Comparison of ENCODE assay signal across 7 mouse cellular contexts in genomic region chr11:3864343-3864742, GRCm38 (mm10). TPM values are rescaled to one million over a fixed set of nuclear protein-coding genes. Genes with fewer than 3 reads are reported as not detected.
DNase-seq lines count a peak whose midpoint lies in the region; ATAC-seq and TF ChIP-seq lines count a peak whose summit lies in the region.

No protein-coding gene starts in this region.

- DNase-seq in MEL (ENCODE audit: low read depth, low spot score) (no peak), adipocyte (ENCODE audit: low spot score) (no peak)
- DNase-seq in midbrain, embryonic 10.5 days (ENCODE audit: low spot score): peak; percentile 19
- DNase-seq in lung, adult 2 months: no peak

- TF ChIP-seq RAD21 in MEL (IDR thresholded peaks at IDR 0.05; ENCODE audit: low read depth, low read length): no peak

- peaks cover 7 to 13% of the 10 kb centered on the region in 2 experiments for H3K27me3 ChIP-seq in MEL (ENCODE audit: control insufficient read depth in 1 of 2, insufficient read depth in 2 of 2, low read length in 2 of 2)
- H3K27me3 ChIP-seq in hindbrain, embryonic 15.5 days: peaks cover 10% of the 10 kb centered on the region; the same call in 1 of the 2 replicates
- peaks cover 52% of the 10 kb centered on the region for H3K27me3 ChIP-seq in midbrain, embryonic 10.5 days (ENCODE audit: low read depth, poor library complexity, severe bottlenecking)

- H3K9ac ChIP-seq in MEL (ENCODE audit: control insufficient read depth, low read depth, low read length, poor library complexity, severe bottlenecking): no peak overlapping the region; the same call in 1 of the 2 replicates
- 0 out of 2 replicates have a peak overlapping the region, but pooled peaks have one; percentile 52 for H3K9ac ChIP-seq in hindbrain, embryonic 15.5 days

- TF ChIP-seq EP300 in MEL (IDR thresholded peaks at IDR 0.05; ENCODE audit: low read depth in 1 of 2, low read length in 2 of 2): no peak

- H3K9me3 ChIP-seq in MEL (replicated peaks; ENCODE audit: insufficient read depth, low read length): no peaks in the 10 kb centered on the region
- H3K9me3 ChIP-seq in hindbrain, embryonic 15.5 days: no peaks in the 10 kb centered on the region
- no peaks in the 10 kb centered on the region for H3K9me3 ChIP-seq in midbrain, embryonic 10.5 days (replicated peaks)

- TF ChIP-seq POLR2A in MEL (IDR thresholded peaks at IDR 0.05; ENCODE audit: control insufficient read depth in 1 of 2, insufficient read depth in 1 of 2, low read depth in 1 of 2, low read length in 2 of 2, poor library complexity in 1 of 2): no peak
- no peak for TF ChIP-seq POLR2A in lung, adult 2 months (IDR thresholded peaks at IDR 0.05; ENCODE audit: borderline replicate concordance, extremely low read depth, low read depth, low read length)

- peak overlapping the region; percentile 63 to 78 for H3K4me3 ChIP-seq in MEL (ENCODE audit: control insufficient read depth in 1 of 2, insufficient read depth in 1 of 2, low read depth in 2 of 2, low read length in 2 of 2)
- H3K4me3 ChIP-seq in brown adipose tissue, adult 24 weeks (ENCODE audit: insufficient read depth, low read depth, low read length): peak overlapping the region; percentile 56
- H3K4me3 ChIP-seq in hindbrain, embryonic 15.5 days: peak overlapping the region; percentile 52
- H3K4me3 ChIP-seq in midbrain, embryonic 10.5 days: peak overlapping the region; percentile 64
- no peak overlapping the region for H3K4me3 ChIP-seq in lung, adult 2 months (replicated peaks; ENCODE audit: extremely low read depth, low read depth, low read length)

- no peak overlapping the region for H3K27ac ChIP-seq in MEL (ENCODE audit: control insufficient read depth, low read depth, low read length)
- H3K27ac ChIP-seq in brown adipose tissue, adult 24 weeks (replicated peaks; ENCODE audit: low read depth, low read length): no peak overlapping the region
- peak overlapping the region; percentile 54; the same call in 1 of the 2 replicates for H3K27ac ChIP-seq in hindbrain, embryonic 15.5 days (replicated peaks)
- H3K27ac ChIP-seq in midbrain, embryonic 10.5 days (replicated peaks): 0 out of 2 replicates have a peak overlapping the region, but pooled peaks have one; percentile 79

- no peaks in the 10 kb centered on the region for H3K79me2 ChIP-seq in MEL (ENCODE audit: control insufficient read depth, insufficient read depth, low read length, poor library complexity)

- H3K36me3 ChIP-seq in MEL (ENCODE audit: control insufficient read depth in 1 of 2, insufficient read depth in 2 of 2, low read length in 2 of 2): peaks cover 0 to 2% of the 10 kb centered on the region in 2 experiments; a peak in 1 of 4 replicates
- H3K36me3 ChIP-seq in hindbrain, embryonic 15.5 days: no peaks in the 10 kb centered on the region
- no peaks in the 10 kb centered on the region for H3K36me3 ChIP-seq in midbrain, embryonic 10.5 days

- no peak for ATAC-seq in hindbrain, embryonic 15.5 days (ENCODE audit: low FRiP score, low read depth)
- no peak for ATAC-seq in activated CD4-positive, CD25-positive, alpha-beta regulatory T cell, adult 4 months

- peak overlapping the region; percentile 70 for H3K4me2 ChIP-seq in hindbrain, embryonic 15.5 days

- peaks cover 3 to 7% of the 10 kb centered on the region in 2 experiments; a peak in 3 of 4 replicates for H3K4me1 ChIP-seq in MEL (ENCODE audit: control insufficient read depth in 1 of 2, insufficient read depth in 2 of 2, low read length in 2 of 2)
- H3K4me1 ChIP-seq in brown adipose tissue, adult 24 weeks (ENCODE audit: control insufficient read depth, insufficient read depth, insufficient read length, low read length): no peaks in the 10 kb centered on the region; the same call in 1 of the 2 replicates
- H3K4me1 ChIP-seq in hindbrain, embryonic 15.5 days (replicated peaks): peaks cover 23% of the 10 kb centered on the region
- peaks cover 17% of the 10 kb centered on the region for H3K4me1 ChIP-seq in midbrain, embryonic 10.5 days
- H3K4me1 ChIP-seq in lung, adult 2 months (ENCODE audit: control insufficient read depth, insufficient read depth, low read length): no peaks in the 10 kb centered on the region; the same call in 1 of the 2 replicates

- 24% methylated on average over 6 of the region's 6 CpGs for whole genome bisulfite sequencing in hindbrain, embryonic 15.5 days
- WGBS in midbrain, embryonic 10.5 days: 53% methylated on average over 6 of the region's 6 CpGs
- WGBS in lung, adult 2 months: 35% methylated on average over 6 of the region's 6 CpGs

- no peak for TF ChIP-seq CTCF in MEL (IDR thresholded peaks at IDR 0.05 in 2 of 3, conservative IDR thresholded peaks at IDR 0.05 in 1 of 3; ENCODE audit: control insufficient read depth in 1 of 3, insufficient read depth in 1 of 3, low read depth in 2 of 3, low read length in 3 of 3, poor library complexity in 1 of 3, severe bottlenecking in 1 of 3)
- TF ChIP-seq CTCF in lung, adult 2 months (IDR thresholded peaks at IDR 0.05; ENCODE audit: insufficient read depth, low read length): no peak

TF ChIP-seq in MEL, 35 proteins besides CTCF, POLR2A, EP300 and RAD21:
- TF ChIP-seq NRF1 (IDR thresholded peaks at IDR 0.05; ENCODE audit: insufficient read depth, low read depth, low read length, poor library complexity, severe bottlenecking): no peak
- TF ChIP-seq MEF2A (IDR thresholded peaks at IDR 0.05; ENCODE audit: extremely low read depth, insufficient replicate concordance, low read depth, low read length, poor library complexity, severe bottlenecking): no peak
- TF ChIP-seq ZMIZ1 (IDR thresholded peaks at IDR 0.05; ENCODE audit: low read depth, low read length): no peak
- TF ChIP-seq NELFE (IDR thresholded peaks at IDR 0.05; ENCODE audit: low read depth, low read length): no peak
- 0 out of 2 replicates have a peak, but pooled peaks have one; percentile 19 for TF ChIP-seq MYC (IDR thresholded peaks at IDR 0.05; ENCODE audit: low read depth, low read length)
- TF ChIP-seq POLR2AphosphoS2 (IDR thresholded peaks at IDR 0.05; ENCODE audit: low read length): no peak
- peak; percentile 60; the same call in 1 of the 2 replicates for TF ChIP-seq MAX (IDR thresholded peaks at IDR 0.05; ENCODE audit: low read length)
- no peak for TF ChIP-seq UBTF (IDR thresholded peaks at IDR 0.05; ENCODE audit: borderline replicate concordance, insufficient read depth, low read depth, low read length)
- TF ChIP-seq SIN3A (IDR thresholded peaks at IDR 0.05; ENCODE audit: low read length): peak; percentile 45; the same call in 1 of the 2 replicates
- TF ChIP-seq ZKSCAN1 (IDR thresholded peaks at IDR 0.05; ENCODE audit: low read depth, low read length): no peak
- TF ChIP-seq JUND (IDR thresholded peaks at IDR 0.05; ENCODE audit: low read depth, low read length): no peak
- TF ChIP-seq GABPA (IDR thresholded peaks at IDR 0.05; ENCODE audit: low read depth, low read length): no peak
- TF ChIP-seq MYB (IDR thresholded peaks at IDR 0.05; ENCODE audit: low read depth, low read length): no peak

RNA-seq across cellular contexts. Expression of gene Osbp2, which starts 0.6 kb away (rescaled TPM):
- total RNA-seq in MEL (2012; rRNA removed): not detected in 2 replicates
- under 1 TPM in 1 of 2 experiments, not detected in 1; 0.04 TPM for polyA plus RNA-seq in MEL (2012; ENCODE audit: insufficient read depth in 1 of 2, insufficient read length in 2 of 2, low read depth in 1 of 2, low replicate concordance in 2 of 2, missing spikeins in 1 of 2)
- polyA plus RNA-seq in brown adipose tissue, adult 24 weeks (2012; ENCODE audit: insufficient read depth, insufficient read length, missing spikeins): 3.2 and 3.4 TPM in 2 replicates
- 28.7 and 33.1 TPM in 2 replicates for polyA plus RNA-seq in hindbrain, embryonic 15.5 days (2015; fragmentation: Nextera tagmentation; extraction: Ambion mirVana)
- polyA plus RNA-seq in midbrain, embryonic 10.5 days (2016; fragmentation: Nextera tagmentation; extraction: Ambion mirVana): 1.4 and 2.2 TPM in 2 replicates
- not detected for polyA plus RNA-seq in activated CD4-positive, CD25-positive, alpha-beta regulatory T cell, adult 4 months (2017; shearing (Covaris generic))
- polyA plus RNA-seq in lung, adult 2 months (2012; rRNA removed): 0.58 and 0.72 TPM in 2 replicates

RNA-seq across cellular contexts. Expression of gene 4921536K21Rik, which starts 30.6 kb away (rescaled TPM):
- 0.08 and 0.10 TPM in 2 replicates for total RNA-seq in MEL (2012; rRNA removed)
- polyA plus RNA-seq in MEL (2012; ENCODE audit: insufficient read depth in 1 of 2, insufficient read length in 2 of 2, low read depth in 1 of 2, low replicate concordance in 2 of 2, missing spikeins in 1 of 2): under 1 TPM in 1 of 2 experiments, not detected in 1; 0.40 TPM
- polyA plus RNA-seq in brown adipose tissue, adult 24 weeks (2012; ENCODE audit: insufficient read depth, insufficient read length, missing spikeins): 1.0 and 2.1 TPM in 2 replicates
- 0.43 and 0.53 TPM in 2 replicates for polyA plus RNA-seq in hindbrain, embryonic 15.5 days (2015; fragmentation: Nextera tagmentation; extraction: Ambion mirVana)
- polyA plus RNA-seq in midbrain, embryonic 10.5 days (2016; fragmentation: Nextera tagmentation; extraction: Ambion mirVana): 1.4 and 1.5 TPM in 2 replicates
- polyA plus RNA-seq in activated CD4-positive, CD25-positive, alpha-beta regulatory T cell, adult 4 months (2017; shearing (Covaris generic)): not detected
- 0.55 and 0.70 TPM in 2 replicates for polyA plus RNA-seq in lung, adult 2 months (2012; rRNA removed)

RNA-seq across cellular contexts. Expression of gene Dusp18, which starts 30.7 kb away (rescaled TPM):
- 0.81 and 0.92 TPM in 2 replicates for total RNA-seq in MEL (2012; rRNA removed)
- 1 to 10 TPM in 1 of 2 experiments, not detected in 1; 2.2 TPM for polyA plus RNA-seq in MEL (2012; ENCODE audit: insufficient read depth in 1 of 2, insufficient read length in 2 of 2, low read depth in 1 of 2, low replicate concordance in 2 of 2, missing spikeins in 1 of 2)
- 1.0 and 4.8 TPM in 2 replicates for polyA plus RNA-seq in brown adipose tissue, adult 24 weeks (2012; ENCODE audit: insufficient read depth, insufficient read length, missing spikeins)
- polyA plus RNA-seq in hindbrain, embryonic 15.5 days (2015; fragmentation: Nextera tagmentation; extraction: Ambion mirVana): 28.4 and 33.1 TPM in 2 replicates
- polyA plus RNA-seq in midbrain, embryonic 10.5 days (2016; fragmentation: Nextera tagmentation; extraction: Ambion mirVana): 18.9 and 23.2 TPM in 2 replicates
- polyA plus RNA-seq in activated CD4-positive, CD25-positive, alpha-beta regulatory T cell, adult 4 months (2017; shearing (Covaris generic)): under 1 TPM; 0.10 to 0.20 TPM
- 13.3 and 16.3 TPM in 2 replicates for polyA plus RNA-seq in lung, adult 2 months (2012; rRNA removed)

RNA-seq across cellular contexts. Expression of gene Slc35e4, which starts 50.1 kb away (rescaled TPM):
- 12.1 and 13.4 TPM in 2 replicates for total RNA-seq in MEL (2012; rRNA removed)
- polyA plus RNA-seq in MEL (2012; ENCODE audit: insufficient read depth in 1 of 2, insufficient read length in 2 of 2, low read depth in 1 of 2, low replicate concordance in 2 of 2, missing spikeins in 1 of 2): 10 to 100 TPM in 1 of 2 experiments, not detected in 1; 14.0 TPM
- polyA plus RNA-seq in brown adipose tissue, adult 24 weeks (2012; ENCODE audit: insufficient read depth, insufficient read length, missing spikeins): 1.1 TPM in 2 replicates
- polyA plus RNA-seq in hindbrain, embryonic 15.5 days (2015; fragmentation: Nextera tagmentation; extraction: Ambion mirVana): 17.3 and 20.3 TPM in 2 replicates
- polyA plus RNA-seq in midbrain, embryonic 10.5 days (2016; fragmentation: Nextera tagmentation; extraction: Ambion mirVana): 5.2 and 5.5 TPM in 2 replicates
- polyA plus RNA-seq in activated CD4-positive, CD25-positive, alpha-beta regulatory T cell, adult 4 months (2017; shearing (Covaris generic)): 1 to 10 TPM; 1.1 to 1.2 TPM
- 30.4 and 37.8 TPM in 2 replicates for polyA plus RNA-seq in lung, adult 2 months (2012; rRNA removed)

Comparison
In these comparisons a context has a peak if more than half of its experiments do, and no peak if none do; other contexts are left out.
1. H3K27ac ChIP-seq: peak in hindbrain, embryonic 15.5 days (single experiment) and midbrain, embryonic 10.5 days (single experiment); none in MEL (single experiment) and brown adipose tissue, adult 24 weeks (single experiment).